Mouse (Mus musculus) kidney, postnatal 14 days (tissue): ENCODE data around the gene Kpna2.

Experiments used
- DNase-seq: peaks from one replicate; pipeline ENCODE4 v3.0.0; 2022; ENCODE audit warnings: mixed read lengths

The Kpna2 gene

GRCm38 (mm10) chr11:106981787-106982186 is 17.6 kb downstream of the Kpna2 start:
- DNase-seq = no peak

GRCm38 (mm10) chr11:106980455-106980854 is 18.9 kb downstream of the Kpna2 start:
- peak; percentile 83 for DNase-seq

- peak; percentile 83 for DNase-seq
Measured at GRCm38 (mm10) chr11:106976194-106976593, 23.1 kb downstream of the Kpna2 start.

GRCm38 (mm10) chr11:106975419-106976177 is 23.7 kb downstream of the Kpna2 start:
- DNase-seq = no peak

- no peak for DNase-seq
Measured at GRCm38 (mm10) chr11:106974440-106974839, 24.9 kb downstream of the Kpna2 start.

- DNase-seq = no peak
Measured at GRCm38 (mm10) chr11:106973016-106973415, 26.3 kb downstream of the Kpna2 start.

- DNase-seq = no peak
Measured at GRCm38 (mm10) chr11:106969798-106970197, 29.5 kb downstream of the Kpna2 start.

GRCm38 (mm10) chr11:106967630-106968029 is 31.7 kb downstream of the Kpna2 start:
- peak; percentile 78 for DNase-seq

GRCm38 (mm10) chr11:106965881-106966280 is 33.5 kb downstream of the Kpna2 start:
- DNase-seq = no peak

- no peak for DNase-seq
Measured at GRCm38 (mm10) chr11:106962310-106962709, 37.0 kb downstream of the Kpna2 start.

GRCm38 (mm10) chr11:106961471-106962081 is 37.8 kb downstream of the Kpna2 start:
- DNase-seq = peak; percentile 40

GRCm38 (mm10) chr11:106959121-106959520 is 40.2 kb downstream of the Kpna2 start:
- DNase-seq = no peak

GRCm38 (mm10) chr11:106958407-106959071 is 40.8 kb downstream of the Kpna2 start:
- no peak for DNase-seq

- peak; percentile 90 for DNase-seq
Measured at GRCm38 (mm10) chr11:106957271-106957980, 41.9 kb downstream of the Kpna2 start.

GRCm38 (mm10) chr11:106954566-106954965 is 44.8 kb downstream of the Kpna2 start:
- no peak for DNase-seq

- peak; percentile 33 for DNase-seq
Measured at GRCm38 (mm10) chr11:106954116-106954515, 45.2 kb downstream of the Kpna2 start.
